In genomic region chr3:84732516-84732915, GRCm38 (mm10) we compare ENCODE assay signal across 9 mouse cellular contexts.
DNase-seq lines count a peak whose midpoint lies in the region; ATAC-seq and TF ChIP-seq lines count a peak whose summit lies in the region.
"Had no signal": no experiment of that assay in that cellular context is flagged by ENCODE, and none has a peak within 500 bp of the region (broad histone marks: within the 10 kb centered on the region; RNA-seq: fewer than 3 reads in every experiment).

No protein-coding gene starts in this region.

- H3K9me3 ChIP-seq in heart, embryonic 10.5 days = no peaks in the 10 kb centered on the region
- no peaks in the 10 kb centered on the region for H3K9me3 ChIP-seq in liver, embryonic 13.5 days (replicated peaks)
- no peaks in the 10 kb centered on the region for H3K9me3 ChIP-seq in stomach, postnatal 0 days (ENCODE audit: control insufficient read depth, low read length)

- TF ChIP-seq EP300 in stomach, postnatal 0 days (optimal IDR thresholded peaks at IDR 0.05) = no peak

- no peak for ATAC-seq in liver, embryonic 13.5 days (ENCODE audit: low read depth)
- no peak for ATAC-seq in stomach, postnatal 0 days (ENCODE audit: low FRiP score, low TSS enrichment)

- 16% methylated on average over 6 of the region's 6 CpGs for WGBS in heart, embryonic 10.5 days
- WGBS in liver, embryonic 13.5 days (ENCODE audit: insufficient replicate concordance) = 24% methylated on average over 6 of the region's 6 CpGs
- WGBS in stomach, postnatal 0 days = 36% methylated on average over 6 of the region's 6 CpGs

- peak overlapping the region; percentile 42; the same call in 1 of the 2 replicates for H3K4me2 ChIP-seq in liver, embryonic 13.5 days
- peak overlapping the region; percentile 48 for H3K4me2 ChIP-seq in stomach, postnatal 0 days (replicated peaks; ENCODE audit: low read depth)

- DNase-seq in heart, embryonic 10.5 days (ENCODE audit: low spot score) = no peak
- no peak for DNase-seq in heart, postnatal 14 days
- peak; percentile 40 for DNase-seq in thymus, postnatal 4 days
- no peak for DNase-seq in thymus, postnatal 10 days (ENCODE audit: low spot score in 2 of 2)
- no peak for DNase-seq in liver, embryonic 13.5 days
- no peak for DNase-seq in stomach, postnatal 0 days (ENCODE audit: low spot score)
- no peak for DNase-seq in cerebellum, adult 11-12 months
- no peak for DNase-seq in left cerebral cortex, postnatal 25 days (ENCODE audit: low spot score in 2 of 2)
- DNase-seq: gastrocnemius, postnatal 25 days had no signal

- H3K27me3 ChIP-seq in heart, embryonic 10.5 days (ENCODE audit: insufficient read depth, poor library complexity, severe bottlenecking) = peaks cover 27% of the 10 kb centered on the region
- peaks cover 51% of the 10 kb centered on the region for H3K27me3 ChIP-seq in liver, embryonic 13.5 days
- H3K27me3 ChIP-seq in stomach, postnatal 0 days (ENCODE audit: control insufficient read depth, insufficient read depth, low read length) = no peaks in the 10 kb centered on the region

- H3K4me3 ChIP-seq in heart, embryonic 10.5 days = peak overlapping the region; percentile 57
- 0 out of 2 replicates have a peak overlapping the region, but pooled peaks have one; percentile 5 for H3K4me3 ChIP-seq in liver, embryonic 13.5 days (replicated peaks)
- no peak overlapping the region for H3K4me3 ChIP-seq in stomach, postnatal 0 days (ENCODE audit: low read depth, low read length)

- H3K9ac ChIP-seq in liver, embryonic 13.5 days = no peak overlapping the region
- no peak overlapping the region for H3K9ac ChIP-seq in stomach, postnatal 0 days (ENCODE audit: low read length)

- peaks cover 12% of the 10 kb centered on the region for H3K4me1 ChIP-seq in heart, embryonic 10.5 days
- peaks cover 4% of the 10 kb centered on the region; the same call in 1 of the 2 replicates for H3K4me1 ChIP-seq in liver, embryonic 13.5 days (replicated peaks)
- no peaks in the 10 kb centered on the region for H3K4me1 ChIP-seq in stomach, postnatal 0 days (replicated peaks; ENCODE audit: control insufficient read depth, insufficient read depth)

- no peaks in the 10 kb centered on the region for H3K36me3 ChIP-seq in heart, embryonic 10.5 days
- H3K36me3 ChIP-seq in liver, embryonic 13.5 days = no peaks in the 10 kb centered on the region
- H3K36me3 ChIP-seq in stomach, postnatal 0 days (ENCODE audit: control insufficient read depth, insufficient read depth, low read length) = no peaks in the 10 kb centered on the region

- intact Hi-C loops in heart, postnatal 14 days (cut with DNase I) = no loop called here
- intact Hi-C loops in left cerebral cortex, postnatal 25 days (cut with DNase I) = no loop called here

- no peak for TF ChIP-seq CTCF in stomach, postnatal 0 days (IDR thresholded peaks at IDR 0.05; ENCODE audit: low read depth)

- H3K27ac ChIP-seq in heart, embryonic 10.5 days = no peak overlapping the region
- H3K27ac ChIP-seq in liver, embryonic 13.5 days = no peak overlapping the region
- H3K27ac ChIP-seq in stomach, postnatal 0 days (replicated peaks) = no peak overlapping the region
